Mouse (Mus musculus) left cerebral cortex, adult 9 months (tissue): ENCODE results near the gene Olfr651.
"Not testable (repeated sequence)": the region's sequence is repeated elsewhere in the genome, so short reads cannot be mapped to it uniquely, and the experiment has no call there.

Experiments used
- DNase-seq, 2 experiments: peaks; one replicate each; pipeline ENCODE4 v3.0.0; 2022; ENCODE audit warnings: low spot score in 2 of 2

Gene Olfr651

DNA sequence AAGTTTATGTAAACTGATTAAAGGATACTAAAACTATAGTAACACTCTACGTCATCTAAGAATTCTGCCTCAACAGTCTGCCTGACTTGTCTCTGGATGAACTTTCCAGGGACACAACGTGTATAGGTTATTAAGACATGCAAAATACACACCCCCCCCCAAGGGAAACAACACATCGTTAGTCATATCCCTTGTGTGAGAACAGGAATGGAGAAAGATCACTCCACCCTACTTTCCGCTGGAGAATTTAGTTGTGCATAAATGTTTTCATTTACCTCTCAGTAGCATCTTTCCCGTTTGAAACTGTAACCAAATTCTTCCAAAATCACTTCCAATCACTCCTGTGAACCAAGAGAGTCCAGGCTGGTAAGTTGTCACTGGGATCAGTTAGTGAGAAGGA is at the start of gene Olfr651:
Gene Olfr651, plus strand, starts transcription at position 301 of the 400 bp plus-strand sequence.
- no peak for DNase-seq

DNA sequence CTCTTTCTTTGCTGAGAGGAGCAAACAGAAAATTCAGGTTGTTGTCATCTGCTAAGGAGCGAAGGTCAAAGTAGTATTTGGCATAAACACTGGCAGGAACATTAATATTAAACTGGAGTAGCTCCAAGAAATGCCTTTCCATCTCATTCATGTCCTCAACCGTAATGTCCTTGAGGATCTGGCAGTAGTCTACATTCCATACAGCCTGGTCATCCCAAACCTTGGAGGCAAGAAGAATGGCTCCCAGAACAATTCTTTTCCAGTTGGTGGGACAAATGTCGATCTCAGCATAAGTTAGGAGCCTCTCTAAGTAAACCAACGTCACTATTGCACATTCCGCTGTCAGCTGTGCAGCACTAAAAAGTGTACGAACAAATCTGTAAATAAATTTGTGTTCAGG is 48.7 kb upstream of the Olfr651 start:
- not testable (repeated sequence) for DNase-seq

DNA sequence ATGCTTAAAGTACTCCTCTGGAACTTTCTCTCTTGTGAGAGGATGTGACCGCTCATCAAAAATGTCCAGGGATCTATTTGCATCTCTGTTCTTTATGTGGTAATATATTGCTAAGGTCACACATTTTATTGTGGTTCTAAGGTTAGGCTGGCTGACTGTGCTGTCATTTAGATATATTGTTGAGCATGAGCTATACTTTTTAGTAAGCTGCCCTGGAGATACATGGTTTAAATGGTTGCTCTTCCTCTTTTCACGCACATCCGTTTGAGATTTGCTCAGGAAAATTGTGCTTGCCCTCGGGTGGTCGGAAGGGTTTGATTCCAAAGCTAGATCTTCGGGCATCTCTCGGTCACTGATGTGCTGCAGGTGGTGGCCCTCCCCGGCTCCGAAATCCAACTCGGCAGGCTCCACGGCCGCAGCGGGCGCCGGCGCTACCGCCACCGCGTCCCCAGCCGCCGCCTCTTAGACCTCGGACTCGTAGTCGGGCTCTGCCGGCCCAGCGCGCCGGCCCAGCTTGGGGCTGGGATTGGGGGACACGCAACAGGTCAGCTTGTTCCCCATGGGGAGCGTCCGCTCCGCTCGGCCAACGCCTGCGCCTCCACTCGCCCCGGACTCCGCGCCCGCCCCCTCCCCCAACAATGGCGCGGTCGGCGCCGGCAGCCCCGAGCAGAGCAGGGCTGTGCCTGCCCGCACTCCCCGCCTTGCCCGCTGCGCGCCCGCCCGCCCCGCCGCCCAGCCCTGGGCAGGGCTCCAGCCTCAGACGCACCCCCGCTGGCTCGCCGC is 48.2 kb upstream of the Olfr651 start:
- no peak for DNase-seq

DNA sequence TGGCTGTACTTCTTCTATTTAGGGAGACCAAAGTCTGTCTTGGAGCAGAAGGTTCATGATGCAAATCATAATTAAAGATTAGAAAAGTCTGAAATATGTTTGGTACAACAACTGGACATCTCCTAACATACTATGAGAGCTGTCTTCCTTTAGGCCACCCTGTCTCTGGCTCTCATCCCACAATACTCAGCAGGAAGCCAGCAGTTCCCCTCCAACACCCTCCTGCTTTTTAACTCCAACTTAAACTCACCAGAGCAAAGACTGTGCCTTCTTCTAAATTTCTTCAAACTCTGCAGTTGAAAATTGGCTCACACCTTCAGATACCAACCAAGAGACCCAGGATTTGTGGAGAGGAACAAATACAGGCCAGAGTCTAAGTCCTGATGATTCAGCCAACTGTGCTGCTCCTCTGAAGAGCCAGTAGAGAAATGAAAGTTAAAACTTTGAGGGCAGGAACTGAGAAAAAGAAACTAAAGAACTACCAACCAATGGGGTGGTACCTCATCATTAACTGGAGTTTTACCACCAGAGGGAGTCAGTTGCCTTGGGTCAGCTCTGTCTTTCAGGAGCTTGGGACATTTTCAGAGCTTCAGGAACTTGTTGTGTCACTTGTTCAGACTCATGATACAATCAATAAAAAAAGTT is 42.4 kb upstream of the Olfr651 start, which contains the start of gene Trim30d:
Gene Trim30d, minus strand, starts transcription at position 429 of the 645 bp plus-strand sequence.
- not testable (repeated sequence) for DNase-seq

DNA sequence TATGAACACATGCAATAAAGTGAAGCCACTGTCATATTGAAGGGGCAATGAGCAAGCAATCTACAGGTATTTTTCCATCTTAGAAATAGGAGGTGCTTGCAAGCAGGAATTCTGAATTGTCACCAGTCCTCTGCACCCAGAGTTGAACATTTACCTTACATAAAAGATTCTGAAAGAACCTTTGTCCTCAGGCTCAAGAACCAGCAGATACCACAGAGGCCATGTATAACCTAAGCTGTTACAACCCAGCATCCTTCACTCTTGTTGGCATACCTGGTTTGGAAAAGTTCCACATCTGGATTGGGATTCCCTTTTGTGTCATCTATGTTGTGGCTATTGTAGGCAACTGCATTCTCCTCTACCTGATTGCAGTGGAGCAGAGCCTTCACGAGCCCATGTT is 2.8 kb downstream of the Olfr651 start:
- no peak for DNase-seq

DNA sequence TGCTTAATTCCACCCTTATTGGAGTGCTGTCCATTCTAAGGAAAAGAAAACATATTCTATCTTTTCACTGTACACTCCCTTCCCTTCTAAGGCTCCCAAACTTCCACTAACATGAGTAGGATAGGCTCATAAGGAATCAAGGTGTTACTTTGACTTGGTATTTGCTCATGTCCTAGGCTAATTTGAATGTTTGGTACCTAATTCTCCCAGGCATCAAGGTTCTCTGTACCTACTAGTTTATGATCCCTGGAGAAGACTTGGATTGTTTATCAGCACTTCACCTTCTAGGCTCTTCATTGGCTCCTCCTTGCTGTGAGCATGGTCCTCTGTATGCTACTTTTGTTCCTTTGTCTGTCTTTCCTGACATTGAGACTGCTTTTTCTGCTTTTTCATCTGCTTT is 10.7 kb downstream of the Olfr651 start, which contains the start of gene Olfr652:
Gene Olfr652, plus strand, starts transcription at position 301 of the 400 bp plus-strand sequence.
- no peak for DNase-seq

DNA sequence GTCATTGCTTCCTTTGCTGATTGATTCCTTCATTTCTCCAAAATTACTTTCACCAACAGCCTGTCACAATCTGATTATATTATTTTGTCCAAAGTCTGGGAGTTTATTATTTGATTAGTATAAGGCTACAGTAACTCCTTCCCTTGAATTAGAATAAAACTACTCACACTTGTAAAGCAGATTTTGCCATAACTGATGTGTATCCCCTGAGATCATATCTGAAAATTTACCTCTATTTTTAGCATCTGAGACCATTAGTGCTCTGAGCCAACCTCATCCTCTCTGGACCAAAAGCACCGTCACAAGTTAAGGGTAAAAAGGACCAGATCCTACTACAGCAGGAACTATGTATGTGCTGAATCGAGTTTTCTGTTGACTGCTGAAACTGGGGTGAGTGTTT is 27.1 kb downstream of the Olfr651 start, which contains the start of gene Olfr653:
Gene Olfr653, plus strand, starts transcription at position 301 of the 400 bp plus-strand sequence.
- DNase-seq: no peak

DNA sequence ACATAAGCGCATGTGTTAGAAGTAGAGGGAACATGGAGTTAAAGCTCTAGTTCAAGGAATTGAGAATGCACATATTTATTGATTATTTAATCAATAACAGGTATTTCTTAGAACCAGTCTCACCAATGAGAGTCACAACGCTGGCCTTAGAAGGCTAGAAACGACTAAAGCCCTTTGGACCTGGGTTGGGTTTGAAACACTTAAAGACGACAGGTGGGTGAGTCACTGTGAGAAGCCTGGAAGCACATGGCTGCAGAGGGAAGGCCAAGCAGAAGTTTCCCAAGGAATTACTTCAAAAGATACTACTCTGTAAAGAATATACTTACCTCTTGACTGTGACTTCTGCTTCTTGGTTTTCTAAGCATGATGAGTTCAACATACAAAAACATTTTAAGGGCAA is 30.9 kb downstream of the Olfr651 start:
- no peak for DNase-seq

DNA sequence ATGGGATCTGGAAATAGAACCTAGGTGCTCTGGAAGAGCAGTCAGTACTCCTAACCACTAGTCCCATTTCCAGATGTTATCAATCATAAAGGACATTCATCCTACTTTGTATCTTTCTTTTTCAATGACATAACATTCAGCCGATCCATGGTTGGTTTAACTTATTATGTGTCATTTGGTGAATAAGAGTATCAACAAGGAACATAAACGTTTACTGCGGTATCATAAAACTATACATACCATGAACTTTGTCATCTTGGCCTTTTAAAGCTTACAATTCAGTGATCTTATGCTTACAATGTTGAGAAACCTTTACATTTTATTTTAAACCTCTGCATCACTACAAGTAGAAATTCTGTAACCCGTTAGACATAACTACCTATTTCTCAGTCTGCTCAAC is 31.5 kb downstream of the Olfr651 start:
- DNase-seq: no peak

DNA sequence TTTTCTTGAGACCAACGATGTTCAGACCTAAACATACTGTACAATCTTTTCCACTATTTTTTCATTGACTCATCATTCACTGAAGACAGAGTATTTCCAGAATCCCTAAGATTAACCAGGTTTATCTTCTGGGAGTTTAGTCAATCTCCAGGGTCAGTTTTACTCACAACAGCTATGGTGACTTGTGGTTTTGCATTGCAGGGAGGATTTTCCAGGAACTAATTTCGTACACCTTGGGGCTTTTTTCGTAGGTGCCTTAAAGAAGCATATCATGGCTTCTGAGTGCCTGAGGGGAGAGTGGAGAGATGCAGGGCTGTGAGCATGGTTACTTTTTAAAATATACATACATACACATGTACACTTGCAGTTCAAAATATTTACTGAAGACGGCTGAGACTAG is 36.8 kb downstream of the Olfr651 start, which contains the start of gene Olfr654:
Gene Olfr654, plus strand, starts transcription at position 301 of the 400 bp plus-strand sequence.
- no peak for DNase-seq

DNA sequence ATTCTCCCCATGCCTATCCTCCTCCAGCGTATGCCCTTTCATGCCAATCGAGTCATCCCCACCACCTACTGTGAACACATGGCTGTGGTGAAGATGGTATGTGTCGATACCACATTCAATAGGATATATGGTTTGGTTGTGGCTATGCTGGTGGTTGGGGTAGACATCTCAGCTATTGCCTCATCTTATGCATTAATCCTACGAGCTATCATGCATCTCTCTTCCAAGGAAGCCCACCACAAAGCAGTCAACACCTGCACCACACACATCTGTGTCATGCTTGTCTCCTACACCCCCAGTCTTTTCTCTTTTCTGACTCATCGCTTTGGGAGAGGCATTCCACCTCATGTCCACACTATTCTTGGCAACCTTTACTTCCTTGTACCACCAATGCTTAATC is 38.3 kb downstream of the Olfr651 start:
- DNase-seq: no peak

DNA sequence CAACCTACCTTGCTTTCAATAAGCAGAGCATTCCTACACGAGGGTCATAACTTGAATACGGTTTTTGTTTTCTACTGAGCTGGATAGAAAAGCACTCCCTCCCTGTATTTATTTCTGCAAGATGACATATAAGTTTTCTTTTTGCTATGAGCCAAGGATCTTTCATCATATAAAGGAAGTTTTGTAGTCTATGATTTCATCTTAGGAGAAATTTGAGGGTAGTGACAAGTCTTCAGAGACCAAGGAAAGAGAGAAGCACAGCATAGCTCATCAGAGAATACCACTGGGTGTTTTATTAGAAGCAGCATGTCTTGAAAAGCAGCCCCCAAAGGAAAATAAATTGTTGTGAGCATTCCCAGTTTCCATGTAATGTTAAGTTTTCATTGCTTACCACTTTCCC is 51.7 kb downstream of the Olfr651 start, which contains the start of gene Olfr655:
Gene Olfr655, minus strand, starts transcription at position 101 of the 400 bp plus-strand sequence.
- DNase-seq: no peak

DNA sequence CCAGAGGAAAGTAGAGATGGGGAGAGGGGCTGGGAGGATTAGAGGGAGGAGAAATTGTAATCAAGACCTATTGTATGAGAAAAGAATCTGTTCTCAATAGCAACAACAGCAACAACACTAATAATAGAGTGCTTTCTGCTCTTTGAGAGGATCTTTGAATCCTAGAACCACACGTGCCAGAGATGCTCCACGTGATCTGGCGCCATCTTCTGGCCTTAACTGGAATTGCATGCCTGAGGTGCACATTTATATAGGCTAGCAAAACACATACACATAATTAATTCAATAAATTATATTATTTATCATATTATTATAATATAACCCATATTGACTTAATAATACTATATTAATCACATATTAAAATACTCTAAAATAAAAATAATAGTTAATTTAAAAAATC is 53.2 kb downstream of the Olfr651 start:
- DNase-seq: no peak
